Mouse (Mus musculus) retina, postnatal 1 day (tissue): Measurements from ENCODE around the gene Tab1.

Experiments
- DNase-seq: peaks from one replicate; pipeline ENCODE4 v3.0.0-alpha.2; 2012

The Tab1 gene

DNA sequence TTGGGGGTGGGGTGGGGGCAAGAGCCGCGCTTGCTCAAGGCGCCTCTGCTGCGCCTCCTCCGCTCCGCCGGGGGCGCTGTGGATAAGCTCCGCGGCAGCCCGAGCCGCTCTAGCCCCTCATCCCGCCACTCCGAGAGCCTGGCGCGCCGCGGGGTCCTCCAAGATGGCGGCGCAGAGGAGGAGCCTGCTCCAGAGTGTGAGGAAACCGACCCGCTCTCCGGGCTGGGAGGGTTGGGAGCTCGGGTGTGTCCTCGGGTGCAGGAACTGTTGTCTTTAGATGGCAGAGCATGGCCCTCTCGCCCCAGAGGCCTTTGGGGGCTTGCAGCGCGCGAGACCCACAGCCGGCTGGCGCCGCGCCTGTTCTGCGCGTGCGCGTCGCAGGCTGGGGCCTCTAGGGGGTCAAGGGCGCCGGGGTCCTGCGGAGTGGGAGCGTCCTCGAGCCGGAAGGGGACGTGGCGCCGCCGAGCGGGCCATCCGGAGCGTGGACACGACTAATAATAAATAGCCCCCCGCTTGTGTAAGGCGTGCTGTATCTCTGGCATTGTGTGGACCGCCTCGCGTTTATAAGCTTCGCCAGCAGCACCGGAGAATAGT is at the start of gene Tab1:
Gene Tab1 (plus strand): TSS at position 135 of the 594 bp plus-strand sequence.
- peak; percentile 97 for DNase-seq

- peak; percentile 100 for DNase-seq
Measured at GRCm38 (mm10) chr15:80083276-80083731, 49.6 kb upstream of the Tab1 start.

- no peak for DNase-seq
Measured at GRCm38 (mm10) chr15:80083740-80084139, 49.2 kb upstream of the Tab1 start.

- no peak for DNase-seq
Measured at GRCm38 (mm10) chr15:80087406-80088012, 45.4 kb upstream of the Tab1 start.

DNA sequence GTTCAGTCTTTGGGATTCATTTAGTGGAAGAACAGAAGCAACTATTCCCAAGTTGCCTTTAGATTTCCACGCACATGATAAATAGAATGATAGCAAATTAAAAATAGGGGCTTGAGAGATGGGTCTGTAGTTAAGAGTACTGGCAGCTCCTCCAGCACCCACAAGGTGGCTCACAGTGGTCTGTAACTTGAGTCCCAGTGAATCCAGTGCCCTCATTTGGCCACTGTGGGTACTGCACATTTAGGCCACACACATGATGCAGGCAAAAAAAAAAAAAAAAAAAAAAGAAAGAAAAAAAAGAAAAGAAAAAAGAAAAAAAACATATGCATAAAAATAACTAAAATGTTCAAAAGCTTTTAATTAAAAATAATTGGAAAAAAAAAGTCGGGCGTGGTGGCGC is 44.3 kb upstream of the Tab1 start:
- peak; percentile 94 for DNase-seq

- DNase-seq = no peak
Measured at GRCm38 (mm10) chr15:80090155-80090554, 42.8 kb upstream of the Tab1 start.

GRCm38 (mm10) chr15:80090741-80091120 is 42.2 kb upstream of the Tab1 start:
- DNase-seq = peak; percentile 71

- DNase-seq = peak; percentile 85
Measured at GRCm38 (mm10) chr15:80091121-80091955, 41.6 kb upstream of the Tab1 start, which contains the start of the genes Syngr1 and Rpl3. Gene Syngr1, plus strand, starts transcription at chr15:80091334. Gene Rpl3, minus strand, starts transcription at chr15:80091868.

DNA sequence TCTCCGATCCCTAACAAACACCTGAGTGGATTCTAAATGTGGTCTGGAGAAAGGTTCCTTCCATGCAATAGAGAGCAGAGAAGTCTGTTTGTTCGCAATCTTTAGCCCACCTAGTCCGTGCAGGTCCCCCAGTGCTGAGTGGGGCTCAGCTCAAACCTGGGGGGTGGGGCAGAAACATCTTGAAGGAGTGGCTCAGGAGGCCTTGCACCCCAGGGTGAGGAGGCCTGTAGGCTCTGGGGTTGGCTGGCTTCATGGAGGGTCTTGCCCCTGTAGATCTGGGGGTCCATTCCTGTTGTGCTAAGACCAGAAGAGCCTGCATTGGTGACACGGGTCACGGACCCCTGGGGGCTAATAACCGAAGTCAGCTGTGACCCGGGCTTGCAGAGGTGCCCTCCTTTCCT is 40.9 kb upstream of the Tab1 start:
- no peak for DNase-seq

DNA sequence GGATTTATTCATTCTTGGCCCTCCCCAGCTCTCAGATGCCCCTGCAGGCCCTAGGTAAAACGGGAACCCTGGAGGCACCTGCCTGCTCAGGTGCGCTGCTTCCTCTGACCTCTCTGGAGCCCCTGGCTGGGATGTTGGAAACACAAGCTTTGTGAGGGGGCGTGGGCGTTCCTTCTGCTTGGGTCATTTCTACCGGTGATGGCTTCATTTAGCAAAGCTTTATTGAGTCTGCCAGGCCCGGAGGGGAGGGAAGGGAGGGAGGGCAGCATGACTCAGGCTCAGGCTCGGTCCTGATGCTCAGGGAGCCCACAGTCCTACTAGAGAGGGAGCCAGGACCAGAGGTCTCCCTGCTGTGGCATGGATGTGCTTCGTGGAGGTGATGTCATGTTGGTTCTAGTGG is 40.3 kb upstream of the Tab1 start:
- no peak for DNase-seq

DNA sequence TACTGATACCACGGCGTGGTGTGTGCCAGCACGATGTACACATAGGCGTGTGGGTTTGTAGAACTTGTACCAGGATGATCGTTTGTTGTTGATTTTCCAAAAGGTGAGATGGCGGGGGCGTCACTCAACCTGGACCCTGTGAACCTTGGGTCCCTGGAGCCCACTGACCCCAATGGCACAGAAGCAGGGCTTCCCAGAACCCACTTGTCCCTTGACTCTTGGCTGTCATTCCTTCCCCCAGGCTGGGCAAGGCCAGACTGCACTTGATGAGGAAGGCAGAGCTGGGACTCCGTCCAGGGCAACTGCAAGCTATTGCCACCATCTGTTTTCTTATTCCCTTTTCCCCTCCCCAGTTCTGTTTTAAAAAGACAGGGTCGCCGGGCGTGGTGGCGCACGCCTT is 38.7 kb upstream of the Tab1 start:
- no peak for DNase-seq

- DNase-seq = no peak
Measured at GRCm38 (mm10) chr15:80095596-80095995, 37.3 kb upstream of the Tab1 start.

DNA sequence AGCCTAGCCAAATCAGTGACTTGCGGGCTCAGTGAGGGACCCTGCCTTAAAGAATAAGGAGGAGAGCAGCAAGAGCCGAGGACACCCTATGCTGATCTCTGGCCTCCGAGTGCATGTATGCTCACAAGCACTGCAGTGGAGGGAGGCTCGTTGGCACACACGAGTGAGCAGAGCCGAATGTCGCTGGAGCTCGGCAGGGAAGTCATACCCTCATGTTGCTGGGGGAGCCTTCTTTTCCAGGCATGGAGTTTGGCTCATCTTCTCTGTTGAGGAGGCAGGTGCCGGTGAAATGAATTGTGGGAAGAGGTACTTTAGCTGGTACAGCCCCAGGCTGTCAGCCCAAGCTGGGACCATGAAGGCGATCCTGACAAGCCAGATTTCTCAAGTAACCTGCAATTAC is 36.5 kb upstream of the Tab1 start:
- DNase-seq = no peak

GRCm38 (mm10) chr15:80096946-80097881 is 35.7 kb upstream of the Tab1 start:
- DNase-seq = peak; percentile 62

DNA sequence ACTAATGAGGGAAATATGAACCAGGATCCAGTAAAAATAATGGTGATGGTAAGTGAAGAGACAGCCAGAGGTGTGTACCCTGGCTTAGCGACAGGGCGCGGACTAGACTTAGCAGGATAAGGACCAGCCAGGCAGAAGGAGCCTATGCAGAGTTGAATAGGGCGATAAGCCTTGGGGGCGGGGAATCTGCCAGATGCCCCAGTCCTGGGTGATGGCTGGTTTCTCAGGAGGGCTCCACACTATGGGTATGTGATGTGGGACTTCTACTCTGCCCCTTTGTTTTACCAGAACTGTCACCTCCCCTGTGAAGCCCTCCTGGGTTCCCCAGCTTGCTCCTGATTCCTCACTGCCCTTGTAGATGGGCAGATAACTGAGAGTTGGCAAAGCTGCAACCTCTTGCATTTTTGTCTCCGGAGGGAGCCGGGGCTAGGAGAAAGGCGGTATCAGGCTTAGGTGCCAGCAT is 34.9 kb upstream of the Tab1 start:
- DNase-seq = peak; percentile 55

- peak; percentile 66 for DNase-seq
Measured at GRCm38 (mm10) chr15:80098809-80099208, 34.1 kb upstream of the Tab1 start.

DNA sequence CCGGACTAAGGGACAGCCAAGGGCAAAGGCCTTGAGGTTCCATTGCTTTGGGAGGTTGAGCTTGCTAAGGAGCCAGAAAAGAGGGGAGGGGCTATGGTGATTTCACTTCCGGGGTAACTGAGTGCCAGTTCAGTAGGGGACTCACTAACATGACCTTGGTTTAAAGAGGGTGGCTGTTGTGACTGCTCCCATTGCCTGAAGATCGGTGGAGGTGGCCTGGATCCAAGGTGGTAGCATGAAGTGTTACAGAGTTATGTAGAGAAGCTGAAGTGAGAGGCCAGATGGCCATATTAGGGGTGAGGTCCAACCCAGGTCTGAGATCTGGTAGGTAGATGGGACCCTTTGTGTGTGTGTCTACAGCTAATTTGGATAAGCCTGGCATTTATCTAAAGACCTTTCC is 33.5 kb upstream of the Tab1 start:
- no peak for DNase-seq

GRCm38 (mm10) chr15:80100196-80100595 is 32.7 kb upstream of the Tab1 start:
- no peak for DNase-seq

GRCm38 (mm10) chr15:80100871-80101270 is 32.1 kb upstream of the Tab1 start:
- DNase-seq = no peak

- no peak for DNase-seq
Measured at GRCm38 (mm10) chr15:80101503-80101902, 31.4 kb upstream of the Tab1 start.

DNA sequence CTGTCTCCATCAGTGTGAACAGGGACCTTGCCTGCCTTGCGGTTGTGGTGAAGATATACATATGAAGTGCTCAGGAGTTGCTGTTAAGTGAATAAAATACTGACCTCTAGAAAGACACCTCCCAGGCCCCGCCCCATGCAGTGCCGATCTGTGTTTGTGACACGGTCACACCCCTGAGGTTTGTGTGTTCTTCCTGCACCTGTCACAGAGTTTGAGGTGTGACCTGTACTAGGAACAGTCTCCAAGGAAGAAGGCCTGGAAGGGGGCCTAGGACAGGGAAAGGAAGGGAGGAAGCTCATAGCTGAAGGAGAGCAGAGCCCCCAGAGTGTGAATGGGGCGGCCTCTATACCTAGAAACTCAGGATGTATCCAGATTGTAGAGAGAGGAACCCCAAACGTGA is 30.4 kb upstream of the Tab1 start:
- DNase-seq = no peak
